Mouse (Mus musculus) effector memory CD4-positive, alpha-beta T cell, adult 5 months (primary cell): ENCODE results near the gene Riox1. TPM values are rescaled to one million over a fixed set of nuclear protein-coding genes. Genes with fewer than 3 reads are reported as not detected.

Experiments
- polyA plus RNA-seq: library from polyadenylated mRNA; unstranded; fragments of 100-300 nt; shearing (Covaris generic); gene quantifications from one replicate; pipeline ENCODE4 v1.2.1, GENCODE M21; 2017

Gene Riox1
- polyA plus RNA-seq, result 24.7 TPM

DNA sequence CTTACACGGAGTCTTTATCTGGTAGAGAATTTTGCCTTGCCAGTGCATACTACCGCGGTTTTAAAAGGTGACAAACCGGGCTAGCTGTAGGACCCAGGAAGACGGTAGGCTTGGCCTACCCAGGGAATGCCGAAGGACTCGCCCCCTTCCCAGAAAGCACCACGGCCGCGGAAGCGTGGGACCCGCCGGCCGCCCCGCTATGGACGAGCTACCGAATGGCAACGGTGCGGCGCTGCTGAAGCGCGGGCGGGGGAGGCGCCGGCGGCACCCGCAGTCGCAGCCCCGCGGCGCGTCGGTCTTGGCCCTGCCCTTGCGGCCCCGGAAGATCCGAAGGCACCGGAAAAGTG is at the start of gene Riox1:
Riox1 (plus strand) TSS at position 116 of the 347 bp plus-strand sequence.

DNA sequence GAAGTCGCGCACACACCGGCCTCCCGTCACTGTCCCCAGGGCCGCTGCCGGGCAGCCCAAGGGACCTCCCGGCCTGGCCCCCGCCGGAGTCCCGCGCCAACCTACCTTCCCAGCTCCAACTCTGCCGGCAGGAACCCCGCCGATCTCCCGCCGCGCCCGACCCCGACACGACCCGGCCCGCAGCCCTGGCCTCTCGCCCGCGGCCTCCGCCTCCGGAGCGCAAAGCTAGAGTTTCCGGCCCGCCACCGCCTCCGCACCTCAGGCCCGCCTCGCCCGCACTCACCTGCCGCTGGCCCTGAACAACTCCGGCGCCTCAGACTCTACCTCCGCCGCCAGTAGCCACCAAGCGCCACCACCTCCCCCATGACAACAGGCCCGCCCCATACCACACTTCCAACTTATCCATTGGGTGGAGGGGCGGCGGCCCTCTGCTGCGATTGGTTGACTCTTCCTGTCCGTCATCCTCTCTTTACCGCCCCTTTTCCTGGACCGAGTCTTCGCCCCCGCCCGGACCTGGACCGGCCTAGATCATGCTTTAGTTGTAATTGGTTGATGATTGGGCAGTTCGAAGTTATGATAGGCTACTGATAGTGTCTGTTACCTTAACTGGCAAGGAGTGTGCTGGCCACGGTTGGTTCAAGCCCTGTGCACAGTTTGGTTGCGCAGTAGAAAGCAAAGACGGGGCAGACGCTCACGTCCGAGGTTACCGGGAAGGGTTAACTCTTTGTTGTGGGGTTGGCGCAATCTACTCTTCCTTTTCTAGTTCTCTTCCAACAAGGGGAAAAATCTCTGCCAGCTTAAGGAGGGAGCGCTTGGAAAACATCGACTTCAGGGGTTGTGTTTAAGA is 28.6 kb upstream of the Riox1 start, which contains the start of gene Numb:
Numb (minus strand) TSS at position 400 of the 847 bp plus-strand sequence.

DNA sequence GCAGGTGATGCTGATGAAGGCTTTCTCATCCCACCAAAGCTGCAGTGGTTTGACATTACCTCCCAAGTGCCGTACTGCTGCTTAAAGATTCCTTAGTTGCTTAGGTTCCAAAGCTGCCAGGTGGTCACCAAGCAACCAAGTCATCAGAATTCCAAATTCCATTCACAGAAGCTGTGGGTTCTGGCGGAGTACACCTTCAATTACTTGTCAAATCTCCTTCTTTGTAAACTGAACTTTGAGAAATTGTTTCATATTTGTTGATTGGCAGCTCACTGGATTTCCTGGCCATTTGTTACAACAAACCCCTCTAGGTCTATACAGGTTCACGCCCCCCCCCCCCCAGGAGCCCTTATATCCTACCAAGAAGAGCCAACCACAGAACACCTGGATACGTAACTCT is 34.3 kb downstream of the Riox1 start, which contains the start of gene Heatr4:
Heatr4 (minus strand) TSS at position 101 of the 400 bp plus-strand sequence.

DNA sequence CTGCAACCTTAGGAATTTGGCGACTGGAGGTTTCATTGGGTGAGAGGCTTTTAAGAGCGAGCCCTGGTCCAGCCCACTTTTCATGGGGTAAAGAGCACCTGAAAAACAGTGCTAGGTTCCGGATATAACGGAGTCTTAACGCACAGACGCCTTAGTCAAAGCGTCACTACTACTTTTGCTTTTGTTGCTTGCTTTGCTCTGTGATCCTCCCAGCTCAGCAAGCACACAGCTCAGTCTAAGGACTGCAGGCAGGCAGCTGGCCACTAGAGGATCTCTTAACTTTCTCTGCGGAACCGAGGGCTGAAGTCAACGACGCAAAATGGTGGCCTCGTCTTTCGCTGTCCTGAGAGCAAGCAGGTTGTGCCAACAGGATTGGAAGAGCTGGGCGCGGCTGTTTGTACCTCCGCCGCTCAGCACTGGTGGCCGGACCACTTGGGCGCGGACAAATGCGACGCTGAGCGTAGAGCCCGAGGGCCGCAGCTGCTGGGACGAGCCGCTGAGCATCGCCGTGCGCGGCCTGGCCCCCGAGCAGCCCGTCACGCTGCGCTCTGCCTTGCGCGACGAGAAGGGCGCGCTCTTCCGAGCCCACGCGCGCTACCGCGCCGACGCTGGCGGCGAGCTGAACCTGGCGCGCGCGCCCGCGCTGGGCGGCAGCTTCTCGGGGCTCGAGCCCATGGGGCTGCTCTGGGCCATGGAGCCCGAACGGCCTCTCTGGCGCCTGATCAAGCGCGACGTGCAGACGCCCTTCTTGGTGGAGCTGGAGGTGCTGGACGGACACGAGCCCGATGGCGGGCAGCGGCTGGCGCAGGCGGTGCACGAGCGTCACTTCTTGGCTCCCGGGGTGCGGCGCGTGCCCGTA is 37.4 kb downstream of the Riox1 start, which contains the start of gene Acot2:
Acot2 (plus strand) TSS at position 279 of the 859 bp plus-strand sequence.

Other genes with a start within 250 kb of the Riox1 start
- not detected for gene Papln, start 187.0 kb upstream of the Riox1 start, polyA plus RNA-seq
- 45.8 TPM for gene Numb, start 28.7 kb upstream of the Riox1 start, polyA plus RNA-seq
- gene Heatr4, start 34.2 kb downstream of the Riox1 start, polyA plus RNA-seq, result not detected
- gene Acot2, start 37.3 kb downstream of the Riox1 start, polyA plus RNA-seq, result 14.7 TPM
- not detected for gene Acot1, start 58.9 kb downstream of the Riox1 start, polyA plus RNA-seq
- gene Acot4, start 87.8 kb downstream of the Riox1 start, polyA plus RNA-seq, result 0.16 TPM
- not detected for gene Gm49366, start 88.3 kb downstream of the Riox1 start, polyA plus RNA-seq
- gene Acot3, start 101.5 kb downstream of the Riox1 start, polyA plus RNA-seq, result 0.12 TPM
- not detected for gene Acot5, start 118.7 kb downstream of the Riox1 start, polyA plus RNA-seq
- gene Acot6, start 150.0 kb downstream of the Riox1 start, polyA plus RNA-seq, result 2.3 TPM
- gene Dnal1, start 163.8 kb downstream of the Riox1 start, polyA plus RNA-seq, result 0.80 TPM
- 0.16 TPM for gene Pnma1, start 197.9 kb downstream of the Riox1 start, polyA plus RNA-seq